Mouse (Mus musculus) cerebellum, adult 2 months (tissue): ENCODE measurements around the gene Gm3336. TPM values are rescaled to one million over a fixed set of nuclear protein-coding genes. Genes with fewer than 3 reads are reported as not detected.

Experiments
- DNase-seq, 2 experiments: peaks; one replicate each; pipeline ENCODE4 v3.0.0; 2021
- H3K27ac ChIP-seq: fragments of 200-500 bp; 2 replicates; pipeline ENCODE4 v1.5.1; 2012; ENCODE audit warnings: low read length, control low read depth, inconsistent platforms; ENCODE audit not compliant: insufficient read depth
- H3K27me3 ChIP-seq: fragments of 200-500 bp; 2 replicates; pipeline ENCODE4 v1.6.1; 2012; ENCODE audit warnings: inconsistent platforms, mild to moderate bottlenecking, low read length, moderate library complexity; ENCODE audit not compliant: control insufficient read depth, insufficient read depth
- H3K4me1 ChIP-seq: fragments of 200-500 bp; 2 replicates; pipeline ENCODE4 v1.6.1; 2011; ENCODE audit warnings: low read length; ENCODE audit not compliant: control insufficient read depth, insufficient read depth
- H3K4me3 ChIP-seq: fragments of 200-500 bp; replicated peaks from 2 replicates; pipeline ENCODE3; 2011; ENCODE audit warnings: mild to moderate bottlenecking, low read depth, low read length, control low read depth; ENCODE audit not compliant: insufficient read depth
- CTCF ChIP-seq: fragments of 200-500 bp; IDR thresholded peaks from 2 replicates; pipeline ENCODE4 v1.5.1; 2011; ENCODE audit warnings: low read depth, mild to moderate bottlenecking, control low read depth, low read length, moderate library complexity, borderline replicate concordance; ENCODE audit not compliant: insufficient read depth
- POLR2A ChIP-seq: fragments of 200-500 bp; IDR thresholded peaks from 2 replicates; pipeline ENCODE4 v1.6.1; 2011; ENCODE audit warnings: low read length, control low read depth, borderline replicate concordance; ENCODE audit not compliant: insufficient read depth
- WGBS: fragments of 180-500 bp; shearing (Covaris S2); methylation state at CpG from one replicate; pipeline ENCODE4 v1.1.7; 2018; 5-methylcytosine and 5-hydroxymethylcytosine counted together
- polyA plus RNA-seq: library from polyadenylated mRNA; depleted of rRNA; stranded (reverse); fragments of >200 nt; gene quantifications from 2 replicates; pipeline ENCODE4 v1.2.3, GENCODE M21; 2012

The Gm3336 gene
- polyA plus RNA-seq, 1 experiment = not detected

- H3K4me3 ChIP-seq = no peak overlapping the region
- no peak for TF ChIP-seq POLR2A
- TF ChIP-seq CTCF = no peak
- 47% methylated on average over 14 of the region's 14 CpGs for WGBS
- H3K27me3 ChIP-seq = no peaks in the 10 kb centered on the region; the same call in 1 of the 2 replicates
- no peaks in the 10 kb centered on the region for H3K4me1 ChIP-seq
- DNase-seq = no peak
- no peak overlapping the region for H3K27ac ChIP-seq
Observed at GRCm38 (mm10) chr8:70725792-70726447, 7.6 kb downstream of the Gm3336 start.

- H3K4me3 ChIP-seq = no peak overlapping the region
- no peak for DNase-seq
- WGBS = 43% methylated on average over 11 of the region's 11 CpGs
- no peaks in the 10 kb centered on the region for H3K4me1 ChIP-seq
- H3K27me3 ChIP-seq = no peaks in the 10 kb centered on the region; the same call in 1 of the 2 replicates
- H3K27ac ChIP-seq = no peak overlapping the region
- no peak for TF ChIP-seq CTCF
- TF ChIP-seq POLR2A = no peak
Observed at GRCm38 (mm10) chr8:70726721-70727120, 8.4 kb downstream of the Gm3336 start.

GRCm38 (mm10) chr8:70729808-70730475 is 11.6 kb downstream of the Gm3336 start:
- 0 out of 2 replicates have a peak, but pooled peaks have one; percentile 13 for TF ChIP-seq CTCF
- no peak for TF ChIP-seq POLR2A
- WGBS = 8% methylated on average over 34 of the region's 34 CpGs
- Histone ChIP-seq H3K27me3 (no peaks in the 10 kb centered on the region; the same call in 1 of the 2 replicates), H3K27ac (no peak overlapping the region), H3K4me1 (no peaks in the 10 kb centered on the region), H3K4me3 (no peak overlapping the region)
- no peak for DNase-seq

GRCm38 (mm10) chr8:70730956-70731355 is 12.6 kb downstream of the Gm3336 start:
- no peak for DNase-seq
- H3K27me3 ChIP-seq = no peaks in the 10 kb centered on the region; the same call in 1 of the 2 replicates
- no peak overlapping the region for H3K27ac ChIP-seq
- H3K4me3 ChIP-seq = no peak overlapping the region
- TF ChIP-seq POLR2A (no peak), CTCF (no peak)
- H3K4me1 ChIP-seq = no peaks in the 10 kb centered on the region
- 87% methylated on average over 4 of the region's 4 CpGs for WGBS

GRCm38 (mm10) chr8:70737705-70738104 is 19.4 kb downstream of the Gm3336 start:
- Histone ChIP-seq H3K4me1 (no peaks in the 10 kb centered on the region), H3K27me3 (no peaks in the 10 kb centered on the region; the same call in 1 of the 2 replicates), H3K27ac (no peak overlapping the region), H3K4me3 (no peak overlapping the region)
- no peak for DNase-seq
- TF ChIP-seq POLR2A = no peak
- TF ChIP-seq CTCF = no peak
- WGBS = 68% methylated on average over 5 of the region's 5 CpGs

- Histone ChIP-seq H3K27ac (no peak overlapping the region), H3K27me3 (no peaks in the 10 kb centered on the region; the same call in 1 of the 2 replicates), H3K4me1 (no peaks in the 10 kb centered on the region), H3K4me3 (no peak overlapping the region)
- TF ChIP-seq CTCF (no peak), POLR2A (no peak)
- 66% methylated on average over 3 of the region's 3 CpGs for WGBS
- no peak for DNase-seq
Observed at GRCm38 (mm10) chr8:70738211-70738610, 19.9 kb downstream of the Gm3336 start.

- Histone ChIP-seq H3K4me3 (no peak overlapping the region), H3K27ac (no peak overlapping the region), H3K4me1 (peaks cover 7% of the 10 kb centered on the region; the same call in 1 of the 2 replicates), H3K27me3 (no peaks in the 10 kb centered on the region)
- TF ChIP-seq POLR2A (no peak), CTCF (no peak)
- no peak for DNase-seq
- WGBS = 66% methylated on average over 5 of the region's 5 CpGs
Observed at GRCm38 (mm10) chr8:70741661-70742060, 23.3 kb downstream of the Gm3336 start.

- Histone ChIP-seq H3K4me1 (peaks cover 7% of the 10 kb centered on the region; the same call in 1 of the 2 replicates), H3K27ac (no peak overlapping the region), H3K4me3 (no peak overlapping the region), H3K27me3 (no peaks in the 10 kb centered on the region)
- WGBS = 71% methylated on average over 11 of the region's 11 CpGs
- TF ChIP-seq POLR2A (no peak), CTCF (no peak)
- no peak for DNase-seq
Observed at GRCm38 (mm10) chr8:70742176-70742575, 23.8 kb downstream of the Gm3336 start.
